Comparison of ENCODE assay signal across 10 mouse cellular contexts in genomic region chr11:82174794-82175193, GRCm38 (mm10). TPM values are rescaled to one million over a fixed set of nuclear protein-coding genes. Genes with fewer than 3 reads are reported as not detected.
DNase-seq lines count a peak whose midpoint lies in the region; ATAC-seq and TF ChIP-seq lines count a peak whose summit lies in the region.
"Had no signal": no experiment of that assay in that cellular context is flagged by ENCODE, and none has a peak within 500 bp of the region (broad histone marks: within the 10 kb centered on the region; RNA-seq: fewer than 3 reads in every experiment).

No protein-coding gene starts in this region.

- WGBS in spleen, adult 2 months = 29% methylated on average over 3 of the region's 3 CpGs

- H3K27ac ChIP-seq in spleen, adult 2 months (ENCODE audit: insufficient read depth, low read length) = no peak overlapping the region

- intact Hi-C loops in left cerebral cortex, postnatal 36 days (cut with DNase I) = loop anchor here (5.0 to 10.0 kb wide), 2 partner anchors 127 to 540 kb away; partner anchors contain the start of gene Ccl7

- TF ChIP-seq CTCF in spleen, adult 2 months (IDR thresholded peaks at IDR 0.05; ENCODE audit: extremely low read depth, insufficient read depth, insufficient read length, insufficient replicate concordance) = peak; percentile 33; the same call in 1 of the 2 replicates

- no peaks in the 10 kb centered on the region for H3K36me3 ChIP-seq in spleen, adult 2 months (ENCODE audit: control insufficient read depth, insufficient read depth, low read length)

- ATAC-seq in erythroblast, adult 5-6 weeks (replicated peaks; ENCODE audit: low FRiP score, poor library complexity, severe bottlenecking) = peak; percentile 85

- H3K4me1 ChIP-seq in spleen, adult 2 months (ENCODE audit: control insufficient read depth, insufficient read depth, insufficient read length) = no peaks in the 10 kb centered on the region

- no peak for TF ChIP-seq POLR2A in spleen, adult 2 months (IDR thresholded peaks at IDR 0.05; ENCODE audit: low read depth, low read length)

- H3K4me3 ChIP-seq in spleen, adult 2 months (ENCODE audit: extremely low read depth, insufficient read depth, insufficient read length) = no peak overlapping the region

- DNase-seq in spleen, adult 2 months (ENCODE audit: low read depth in 1 of 2, low spot score in 2 of 2) = peak in 1 of 2 experiments; percentile 23
- DNase-seq in spleen, adult 12 weeks (ENCODE audit: low spot score) = no peak
- DNase-seq in adrenal gland, postnatal 4 days (ENCODE audit: low spot score in 2 of 2) = peak; percentile 19 to 56
- DNase-seq in induced T-regulatory cell, adult 2 months (ENCODE audit: low read depth) = peak; percentile 80
- peak; percentile 44 to 52 for DNase-seq in left cerebral cortex, postnatal 36 days (ENCODE audit: low spot score in 2 of 2)
- DNase-seq in ovary, adult 18-20 months (ENCODE audit: low spot score) = peak; percentile 15
- DNase-seq in urinary bladder, postnatal 36 days (ENCODE audit: low spot score in 2 of 2) = peak; percentile 55 to 70

- no peaks in the 10 kb centered on the region for H3K27me3 ChIP-seq in spleen, adult 2 months (ENCODE audit: control insufficient read depth, insufficient read depth, low read length)

RNA-seq across cellular contexts. Expression of gene Ccl8, which starts 59.8 kb away (rescaled TPM):
- polyA plus RNA-seq in spleen, adult 2 months (2012; rRNA removed) = 0.61 TPM in 1 of 2 replicates, not detected in the other
- total RNA-seq in adrenal gland, postnatal 4 days (2021) = not detected
- total RNA-seq in erythroblast, adult 5-6 weeks (2015; ENCODE audit: low replicate concordance) = not detected in 2 replicates
- total RNA-seq in erythroblast, adult 5-6 weeks (2017; ENCODE audit: low replicate concordance) = not detected in 2 replicates
- not detected for total RNA-seq in left cerebral cortex, postnatal 36 days (2021)
- polyA plus RNA-seq: heart, embryonic 14.5 days; stomach, embryonic 16.5 days had no signal
